Mouse (Mus musculus) lung, embryonic 14.5 days (tissue): Measurements from ENCODE around the gene Zdhhc7. TPM values are rescaled to one million over a fixed set of nuclear protein-coding genes. Genes with fewer than 3 reads are reported as not detected.

ENCODE experiments used
- ATAC-seq: fragments of 200-750 bp; cut with Nextera tagmentation; 2 replicates; pipeline ENCODE4 v1.8.0; 2017; ENCODE audit warnings: mild to moderate bottlenecking, moderate TSS enrichment, moderate library complexity; ENCODE audit not compliant: insufficient read depth
- DNase-seq: peaks from one replicate; pipeline ENCODE4 v3.0.0-alpha.2; 2015
- H3K27ac ChIP-seq: fragments of 300-500 bp; sonication (generic); 2 replicates; pipeline ENCODE4 v1.5.1; 2014; ENCODE audit warnings: low read depth, mild to moderate bottlenecking, moderate library complexity
- H3K27me3 ChIP-seq: fragments of 300-500 bp; sonication (generic); 2 replicates; pipeline ENCODE4 v1.6.1; 2014; ENCODE audit warnings: low read length, control low read depth; ENCODE audit not compliant: insufficient read depth
- H3K36me3 ChIP-seq: fragments of 300-500 bp; sonication (generic); 2 replicates; pipeline ENCODE4 v1.6.1; 2014; ENCODE audit warnings: control low read depth; ENCODE audit not compliant: insufficient read depth
- H3K4me1 ChIP-seq: fragments of 300-500 bp; sonication (generic); 2 replicates; pipeline ENCODE4 v1.6.1; 2014; ENCODE audit warnings: antibody characterized with exemption, control low read depth; ENCODE audit not compliant: insufficient read depth
- H3K4me2 ChIP-seq: fragments of 300-500 bp; sonication (generic); 2 replicates; pipeline ENCODE4 v1.6.1; 2014; ENCODE audit warnings: mild to moderate bottlenecking
- H3K4me3 ChIP-seq: fragments of 300-500 bp; sonication (generic); 2 replicates; pipeline ENCODE4 v1.5.1; 2014; ENCODE audit warnings: low read depth, low read length
- H3K9ac ChIP-seq: fragments of 300-500 bp; sonication (generic); 2 replicates; pipeline ENCODE4 v1.6.1; 2014
- H3K9me3 ChIP-seq: fragments of 300-500 bp; sonication (generic); 2 replicates; pipeline ENCODE4 v1.6.1; 2016; ENCODE audit warnings: low read depth, low read length, control low read depth
- CTCF ChIP-seq: IDR thresholded peaks from 2 replicates; pipeline ENCODE4 v1.5.1; 2016; ENCODE audit warnings: antibody characterized with exemption, low read depth
- WGBS: fragments of 180-500 bp; shearing (Covaris S2); extraction: QIAGEN DNeasy Blood & Tissue Kit; methylation state at CpG from one replicate; pipeline ENCODE4 v1.1.7; 2014; 5-methylcytosine and 5-hydroxymethylcytosine counted together
- polyA plus RNA-seq: library from polyadenylated mRNA; unstranded; fragments of >200 nt; fragmentation: Nextera tagmentation; extraction: Ambion mirVana; gene quantifications from 2 replicates; pipeline ENCODE4 v1.2.1, GENCODE M21; 2014

Gene Zdhhc7
- polyA plus RNA-seq, 1 experiment from 2014 or later, result 37.5 TPM

- Histone ChIP-seq H3K36me3 (no peaks in the 10 kb centered on the region), H3K4me2 (no peak overlapping the region), H3K9ac (no peak overlapping the region), H3K27ac (no peak overlapping the region), H3K4me1 (no peaks in the 10 kb centered on the region), H3K27me3 (peaks cover 3% of the 10 kb centered on the region; the same call in 1 of the 2 replicates), H3K4me3 (no peak overlapping the region), H3K9me3 (no peaks in the 10 kb centered on the region)
- DNase-seq (no peak), ATAC-seq (no peak)
- TF ChIP-seq CTCF, result no peak
- 80% methylated on average over 2 of the region's 2 CpGs for WGBS
Measured at GRCm38 (mm10) chr8:120138958-120139357, 37.7 kb upstream of the Zdhhc7 start.

- Histone ChIP-seq H3K4me3 (no peak overlapping the region), H3K4me2 (no peak overlapping the region), H3K9me3 (no peaks in the 10 kb centered on the region), H3K4me1 (no peaks in the 10 kb centered on the region), H3K36me3 (no peaks in the 10 kb centered on the region), H3K27ac (no peak overlapping the region), H3K9ac (no peak overlapping the region), H3K27me3 (peaks cover 3% of the 10 kb centered on the region; the same call in 1 of the 2 replicates)
- no peak for TF ChIP-seq CTCF
- 53% methylated on average over 7 of the region's 7 CpGs for WGBS
- DNase-seq (no peak), ATAC-seq (no peak)
Measured at GRCm38 (mm10) chr8:120136618-120137017, 35.3 kb upstream of the Zdhhc7 start.

- ATAC-seq (no peak), DNase-seq (no peak)
- Histone ChIP-seq H3K36me3 (no peaks in the 10 kb centered on the region), H3K4me1 (no peaks in the 10 kb centered on the region), H3K27me3 (peaks cover 3% of the 10 kb centered on the region; the same call in 1 of the 2 replicates), H3K9ac (no peak overlapping the region), H3K9me3 (no peaks in the 10 kb centered on the region), H3K4me2 (no peak overlapping the region), H3K4me3 (no peak overlapping the region), H3K27ac (no peak overlapping the region)
- TF ChIP-seq CTCF, result no peak
- WGBS, result 84% methylated on average over 7 of the region's 7 CpGs
Measured at GRCm38 (mm10) chr8:120135687-120136086, 34.4 kb upstream of the Zdhhc7 start.

- DNase-seq (no peak), ATAC-seq (no peak)
- TF ChIP-seq CTCF, result no peak
- Histone ChIP-seq H3K27me3 (no peaks in the 10 kb centered on the region; the same call in 1 of the 2 replicates), H3K4me1 (no peaks in the 10 kb centered on the region), H3K9ac (no peak overlapping the region), H3K4me3 (no peak overlapping the region), H3K27ac (no peak overlapping the region), H3K4me2 (no peak overlapping the region), H3K9me3 (no peaks in the 10 kb centered on the region), H3K36me3 (no peaks in the 10 kb centered on the region)
- 69% methylated on average over 7 of the region's 7 CpGs for WGBS
Measured at GRCm38 (mm10) chr8:120133169-120133568, 31.9 kb upstream of the Zdhhc7 start.

GRCm38 (mm10) chr8:120131158-120131557 is 29.9 kb upstream of the Zdhhc7 start:
- 81% methylated on average over 8 of the region's 8 CpGs for WGBS
- DNase-seq, result no peak
- TF ChIP-seq CTCF, result no peak
- Histone ChIP-seq H3K4me2 (no peak overlapping the region), H3K27ac (no peak overlapping the region), H3K9ac (no peak overlapping the region), H3K9me3 (no peaks in the 10 kb centered on the region), H3K4me1 (no peaks in the 10 kb centered on the region), H3K36me3 (no peaks in the 10 kb centered on the region), H3K27me3 (peaks cover 8% of the 10 kb centered on the region; the same call in 1 of the 2 replicates), H3K4me3 (no peak overlapping the region)
- ATAC-seq, result no peak

GRCm38 (mm10) chr8:120129547-120129946 is 28.3 kb upstream of the Zdhhc7 start:
- Histone ChIP-seq H3K4me3 (no peak overlapping the region), H3K27me3 (peaks cover 8% of the 10 kb centered on the region; the same call in 1 of the 2 replicates), H3K9ac (no peak overlapping the region), H3K9me3 (no peaks in the 10 kb centered on the region), H3K36me3 (no peaks in the 10 kb centered on the region), H3K27ac (no peak overlapping the region), H3K4me2 (no peak overlapping the region), H3K4me1 (no peaks in the 10 kb centered on the region; the same call in 1 of the 2 replicates)
- DNase-seq (peak; percentile 40), ATAC-seq (no peak)
- 56% methylated on average over 4 of the region's 4 CpGs for WGBS
- TF ChIP-seq CTCF, result no peak

- TF ChIP-seq CTCF, result no peak
- peak; percentile 55 for DNase-seq
- 0 out of 2 replicates have a peak, but pooled peaks have one; percentile 28 for ATAC-seq
- Histone ChIP-seq H3K27me3 (peaks cover 8% of the 10 kb centered on the region; the same call in 1 of the 2 replicates), H3K36me3 (no peaks in the 10 kb centered on the region), H3K27ac (peak overlapping the region; percentile 76), H3K9me3 (no peaks in the 10 kb centered on the region), H3K4me3 (no peak overlapping the region), H3K4me2 (peak overlapping the region; percentile 36; the same call in 1 of the 2 replicates), H3K4me1 (no peaks in the 10 kb centered on the region; the same call in 1 of the 2 replicates), H3K9ac (no peak overlapping the region; the same call in 1 of the 2 replicates)
- WGBS, result 20% methylated on average over 14 of the region's 14 CpGs
Measured at GRCm38 (mm10) chr8:120126357-120127161, 25.3 kb upstream of the Zdhhc7 start.
